Mouse (Mus musculus) megakaryocyte, embryonic 14.5 days (primary cell): ENCODE measurements around the gene Prrg2. TPM values are rescaled to one million over a fixed set of nuclear protein-coding genes. Genes with fewer than 3 reads are reported as not detected.
"Not testable (repeated sequence)": the region's sequence is repeated elsewhere in the genome, so short reads cannot be mapped to it uniquely, and the experiment has no call there.

ENCODE experiments used
- H3K27me3 ChIP-seq: replicated peaks from 2 replicates; pipeline ENCODE3; 2012; ENCODE audit warnings: inconsistent platforms
- H3K36me3 ChIP-seq: replicated peaks from 2 replicates; pipeline ENCODE3; 2012; ENCODE audit warnings: low read length, inconsistent platforms, mixed read lengths
- H3K4me1 ChIP-seq: 2 replicates; pipeline ENCODE4 v1.6.1; 2012; ENCODE audit warnings: inconsistent platforms
- H3K4me3 ChIP-seq: replicated peaks from 2 replicates; pipeline ENCODE3; 2012; ENCODE audit warnings: moderate library complexity, mild to moderate bottlenecking, inconsistent platforms
- H3K9me3 ChIP-seq: 2 replicates; pipeline ENCODE4 v1.6.1; 2012; ENCODE audit warnings: inconsistent platforms
- FLI1 ChIP-seq: IDR thresholded peaks from 2 replicates; pipeline ENCODE4 v1.6.1; 2012; ENCODE audit warnings: low read length, inconsistent platforms, mixed read lengths
- GATA1 ChIP-seq: IDR thresholded peaks from 3 replicates; pipeline ENCODE4 v1.6.1; 2012; ENCODE audit warnings: mixed read lengths, low read length, inconsistent platforms, borderline replicate concordance
- polyA plus RNA-seq: library from polyadenylated mRNA; stranded (reverse); fragments of >175 nt; gene quantifications from 2 replicates; pipeline ENCODE4 v1.2.3, GENCODE M21; 2012; ENCODE audit warnings: low replicate concordance; ENCODE audit not compliant: insufficient read depth

The Prrg2 gene
- polyA plus RNA-seq, 1 experiment, result 91.5 TPM

GRCm38 (mm10) chr7:45025601-45026220 is 36.8 kb downstream of the Prrg2 start:
- Histone ChIP-seq H3K27me3 (no peaks in the 10 kb centered on the region), H3K4me1 (peaks cover 3% of the 10 kb centered on the region; the same call in 1 of the 2 replicates), H3K4me3 (no peak overlapping the region), H3K36me3 (peaks cover 70% of the 10 kb centered on the region), H3K9me3 (no peaks in the 10 kb centered on the region)
- TF ChIP-seq FLI1 (no peak), GATA1 (no peak)

GRCm38 (mm10) chr7:45024281-45025248 is 37.9 kb downstream of the Prrg2 start:
- peaks cover 11% of the 10 kb centered on the region for H3K4me1 ChIP-seq
- H3K27me3 ChIP-seq, result no peaks in the 10 kb centered on the region
- peaks cover 69% of the 10 kb centered on the region for H3K36me3 ChIP-seq
- no peak overlapping the region for H3K4me3 ChIP-seq
- no peaks in the 10 kb centered on the region for H3K9me3 ChIP-seq
- TF ChIP-seq GATA1 (no peak), FLI1 (no peak)

GRCm38 (mm10) chr7:45023711-45024110 is 38.8 kb downstream of the Prrg2 start:
- peaks cover 62% of the 10 kb centered on the region for H3K36me3 ChIP-seq
- not testable (repeated sequence) for H3K27me3 ChIP-seq, H3K9me3 ChIP-seq, H3K4me3 ChIP-seq
- H3K4me1 ChIP-seq, result peaks cover 20% of the 10 kb centered on the region

GRCm38 (mm10) chr7:45020225-45020624 is 42.3 kb downstream of the Prrg2 start:
- Histone ChIP-seq H3K4me1 (peaks cover 28% of the 10 kb centered on the region), H3K36me3 (peaks cover 32% of the 10 kb centered on the region), H3K4me3 (no peak overlapping the region), H3K9me3 (no peaks in the 10 kb centered on the region), H3K27me3 (no peaks in the 10 kb centered on the region)
- no peak for TF ChIP-seq GATA1
- no peak for TF ChIP-seq FLI1

- peaks cover 32% of the 10 kb centered on the region for H3K36me3 ChIP-seq
Measured at GRCm38 (mm10) chr7:45019031-45019571, 43.4 kb downstream of the Prrg2 start.

GRCm38 (mm10) chr7:45017242-45018061 is 45.0 kb downstream of the Prrg2 start, which contains the start of gene Rras:
TSS of gene Rras (plus strand) at chr7:45017961.
- no peaks in the 10 kb centered on the region for H3K27me3 ChIP-seq
- H3K4me1 ChIP-seq, result peaks cover 56% of the 10 kb centered on the region

More at GRCm38 (mm10) chr7:45019031-45019571, 43.4 kb downstream of the Prrg2 start:
- Histone ChIP-seq H3K27me3 (no peaks in the 10 kb centered on the region), H3K4me3 (peak overlapping the region; percentile 97), H3K4me1 (peaks cover 40% of the 10 kb centered on the region), H3K9me3 (no peaks in the 10 kb centered on the region)
- TF ChIP-seq FLI1, result no peak
- TF ChIP-seq GATA1, result no peak

GRCm38 (mm10) chr7:45016761-45017160 is 45.7 kb downstream of the Prrg2 start:
- Histone ChIP-seq H3K36me3 (peaks cover 49% of the 10 kb centered on the region), H3K9me3 (no peaks in the 10 kb centered on the region), H3K4me3 (peak overlapping the region; percentile 97), H3K4me1 (peaks cover 63% of the 10 kb centered on the region), H3K27me3 (no peaks in the 10 kb centered on the region)
- no peak for TF ChIP-seq FLI1
- TF ChIP-seq GATA1, result no peak

More at GRCm38 (mm10) chr7:45017242-45018061, 45.0 kb downstream of the Prrg2 start, which contains the start of gene Rras:
- peak within 1 kb of the TSS; percentile 97 for H3K4me3 ChIP-seq
- peak; percentile 42; the same call in 1 of the 3 replicates for TF ChIP-seq GATA1
- no peak for TF ChIP-seq FLI1
- H3K36me3 ChIP-seq, result peaks cover 44% of the 10 kb centered on the region
- no peaks in the 10 kb centered on the region for H3K9me3 ChIP-seq

GRCm38 (mm10) chr7:45015957-45016612 is 46.4 kb downstream of the Prrg2 start, which contains the start of gene Scaf1:
TSS of gene Scaf1 (minus strand) at chr7:45016363.
- Histone ChIP-seq H3K9me3 (no peaks in the 10 kb centered on the region), H3K4me1 (peaks cover 69% of the 10 kb centered on the region), H3K27me3 (no peaks in the 10 kb centered on the region), H3K36me3 (peaks cover 49% of the 10 kb centered on the region), H3K4me3 (peak within 1 kb of the TSS; percentile 97)
- TF ChIP-seq GATA1 (no peak), FLI1 (no peak)
